Mouse (Mus musculus): ENCODE measurements around the gene Mybphl. TPM values are rescaled to one million over a fixed set of nuclear protein-coding genes. Genes with fewer than 3 reads are reported as not detected.

Gene Mybphl
- not detected for total RNA-seq (2018; cell fraction: chromatin; rRNA removed)
- not detected for total RNA-seq (2018; cell fraction: cytosol; rRNA removed)
- not detected for total RNA-seq (2018; cell fraction: nucleus; rRNA removed)
- polyA plus RNA-seq (2018), result not detected in 3 replicates

DNA sequence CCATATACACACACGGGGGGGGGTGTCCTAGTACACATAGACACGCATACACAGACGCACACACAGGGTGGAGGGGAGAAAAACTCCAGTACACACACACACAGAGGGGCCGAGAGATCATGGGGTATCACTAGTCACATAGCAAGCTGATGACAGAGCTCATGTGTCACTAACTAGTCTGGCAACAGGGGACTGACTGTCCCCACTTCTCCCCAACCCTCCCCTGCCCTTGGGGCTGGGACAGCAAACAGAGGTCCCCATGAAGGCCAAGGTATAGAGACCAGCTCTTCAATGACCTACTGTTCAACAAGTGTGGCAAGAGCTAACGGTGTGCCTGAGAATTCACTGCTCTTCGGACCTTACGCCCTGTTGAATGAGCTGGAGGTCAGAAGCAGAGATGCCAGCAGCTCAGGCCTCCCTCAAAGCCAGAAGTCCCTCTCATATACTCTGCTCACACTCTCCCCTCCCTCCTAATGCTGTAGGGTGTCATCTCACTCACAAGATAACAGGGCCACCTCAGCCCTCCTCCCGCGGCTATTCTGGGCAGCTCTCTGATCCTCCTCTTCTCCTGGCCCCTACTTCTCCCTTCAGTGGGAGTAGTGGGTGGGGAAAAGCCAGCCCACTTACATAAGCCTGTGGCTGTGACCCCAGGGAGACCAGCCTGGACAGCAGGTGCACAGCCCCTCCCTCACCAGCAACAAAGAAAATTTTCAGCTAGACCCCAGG, at the start of gene Mybphl:
Gene Mybphl, plus strand, starts transcription at position 642 of the 726 bp plus-strand sequence.
- no peak within 1 kb of the TSS for H3K27ac ChIP-seq
- no peaks in the 10 kb centered on the region for H3K79me2 ChIP-seq (ENCODE audit: inconsistent target)
- WGBS (ENCODE audit: missing documents), result 84% methylated on average over 9 of the region's 9 CpGs
- H3K36me3 ChIP-seq (ENCODE audit: inconsistent target), result no peaks in the 10 kb centered on the region
- H3K4me3 ChIP-seq (ENCODE audit: inconsistent target), result no peak within 1 kb of the TSS

DNA sequence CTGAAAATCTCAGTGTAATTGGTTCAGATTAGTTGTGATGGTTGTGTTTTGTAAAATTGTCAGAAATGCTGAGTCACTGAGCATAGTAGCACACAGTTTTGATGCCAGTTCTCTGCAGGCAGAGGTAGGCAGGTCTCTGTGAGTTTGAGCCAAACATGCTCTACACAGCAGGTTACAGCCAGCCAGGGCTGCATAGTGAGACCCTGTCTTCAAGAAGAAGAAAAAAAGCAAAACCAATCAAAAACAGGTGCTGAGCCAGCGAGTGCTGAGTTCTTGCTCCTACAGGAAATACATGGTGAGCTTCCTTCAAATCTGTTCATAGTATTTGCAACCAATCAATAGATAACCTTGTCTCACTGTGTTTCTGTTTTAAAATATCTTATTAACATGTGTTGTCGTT, 46.2 kb upstream of the Mybphl start:
- 94% methylated on average over 2 of the region's 2 CpGs for WGBS (ENCODE audit: missing documents)
- Histone ChIP-seq H3K36me3 (ENCODE audit: inconsistent target) (no peaks in the 10 kb centered on the region), H3K4me3 (ENCODE audit: inconsistent target) (no peak overlapping the region), H3K27ac (no peak overlapping the region), H3K79me2 (ENCODE audit: inconsistent target) (no peaks in the 10 kb centered on the region)

DNA sequence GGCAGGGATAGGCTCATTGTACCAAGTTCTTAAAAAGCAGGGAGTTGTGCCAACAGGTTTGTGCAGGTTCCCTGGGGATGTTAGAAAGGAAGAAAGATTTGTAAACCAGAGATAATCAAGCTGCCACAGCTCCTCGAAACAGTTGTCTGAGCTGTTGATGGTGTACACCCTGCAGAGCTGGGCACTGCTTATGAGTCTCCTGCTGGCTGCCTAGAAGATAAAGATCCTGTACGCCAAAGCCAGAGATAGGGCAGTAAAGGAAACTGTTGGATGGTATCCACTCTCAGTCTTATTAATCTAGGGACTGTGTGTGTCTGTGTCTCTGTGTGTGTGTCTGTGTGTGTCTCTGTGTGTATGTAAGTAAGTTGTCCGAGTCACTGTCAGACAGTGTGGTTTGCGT, 43.0 kb upstream of the Mybphl start:
- Histone ChIP-seq H3K36me3 (ENCODE audit: inconsistent target) (no peaks in the 10 kb centered on the region), H3K27ac (no peak overlapping the region), H3K4me3 (ENCODE audit: inconsistent target) (no peak overlapping the region), H3K79me2 (ENCODE audit: inconsistent target) (no peaks in the 10 kb centered on the region)
- 93% methylated on average over 4 of the region's 4 CpGs for WGBS (ENCODE audit: missing documents)

DNA sequence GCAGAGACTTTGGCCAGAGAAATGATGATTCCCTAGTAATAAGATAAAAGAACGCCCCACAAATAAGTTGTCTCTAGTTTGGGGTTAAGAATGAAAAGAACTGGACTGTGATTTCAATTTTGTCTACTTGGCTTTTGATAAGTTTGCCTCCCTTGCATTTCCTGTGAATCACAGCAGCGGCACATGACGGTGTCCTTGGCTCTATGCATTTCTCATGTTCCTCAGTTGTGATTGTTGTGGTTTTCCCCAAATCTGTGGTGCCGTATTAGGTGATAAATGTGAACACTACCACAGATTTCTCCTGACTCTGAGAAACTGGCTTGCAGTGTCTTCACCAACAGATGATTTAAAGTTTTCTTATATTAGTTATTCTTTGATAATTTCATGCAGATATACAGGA, 42.6 kb upstream of the Mybphl start:
- Histone ChIP-seq H3K27ac (no peak overlapping the region), H3K4me3 (ENCODE audit: inconsistent target) (no peak overlapping the region), H3K79me2 (ENCODE audit: inconsistent target) (no peaks in the 10 kb centered on the region), H3K36me3 (ENCODE audit: inconsistent target) (no peaks in the 10 kb centered on the region)
- 74% methylated on average over 4 of the region's 4 CpGs for WGBS (ENCODE audit: missing documents)

DNA sequence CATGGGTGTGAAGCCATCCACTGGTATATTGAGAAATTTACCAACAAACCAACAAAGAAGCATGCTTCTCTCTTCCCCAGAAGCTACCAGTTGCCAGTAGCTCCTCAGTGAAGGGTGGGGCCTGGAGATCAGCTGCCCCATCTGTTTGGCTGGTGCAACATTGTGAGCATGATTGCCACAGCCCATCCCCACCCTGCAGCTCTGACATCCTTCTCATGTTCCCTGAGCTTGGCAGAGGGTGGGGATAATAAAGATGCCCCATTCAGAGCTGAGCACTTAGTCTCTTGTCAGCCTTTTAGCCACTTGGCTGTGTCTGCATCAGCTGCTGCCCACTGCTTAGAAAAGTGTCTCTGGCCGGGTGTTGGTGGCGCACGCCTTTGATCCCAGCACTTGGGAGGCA, 41.7 kb upstream of the Mybphl start:
- Histone ChIP-seq H3K4me3 (ENCODE audit: inconsistent target) (no peak overlapping the region), H3K79me2 (ENCODE audit: inconsistent target) (no peaks in the 10 kb centered on the region), H3K36me3 (ENCODE audit: inconsistent target) (no peaks in the 10 kb centered on the region), H3K27ac (no peak overlapping the region)
- WGBS (ENCODE audit: missing documents), result 90% methylated on average over 2 of the region's 3 CpGs

DNA sequence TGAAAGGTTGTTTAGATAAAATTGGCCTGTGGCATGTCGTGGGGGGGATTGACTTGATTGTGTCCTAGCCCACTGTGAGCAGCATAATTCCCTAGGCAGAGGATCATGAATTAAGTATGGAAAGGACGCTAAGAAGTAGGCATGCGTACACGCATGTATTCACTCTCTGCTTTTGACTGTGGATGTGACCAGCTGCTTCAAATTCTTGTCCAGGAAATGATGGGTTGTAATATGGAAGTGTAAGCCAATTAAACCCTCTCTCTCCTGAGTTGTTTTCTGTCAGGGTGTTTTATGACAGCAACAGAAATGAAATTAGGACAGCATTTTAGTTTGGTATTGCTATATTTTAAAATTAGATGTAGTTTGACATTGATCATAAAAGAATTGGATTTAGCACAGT, 39.9 kb upstream of the Mybphl start:
- Histone ChIP-seq H3K36me3 (ENCODE audit: inconsistent target) (no peaks in the 10 kb centered on the region), H3K27ac (no peak overlapping the region), H3K79me2 (ENCODE audit: inconsistent target) (no peaks in the 10 kb centered on the region), H3K4me3 (ENCODE audit: inconsistent target) (no peak overlapping the region)
- WGBS (ENCODE audit: missing documents), result 100% methylated on average over 4 of the region's 4 CpGs

DNA sequence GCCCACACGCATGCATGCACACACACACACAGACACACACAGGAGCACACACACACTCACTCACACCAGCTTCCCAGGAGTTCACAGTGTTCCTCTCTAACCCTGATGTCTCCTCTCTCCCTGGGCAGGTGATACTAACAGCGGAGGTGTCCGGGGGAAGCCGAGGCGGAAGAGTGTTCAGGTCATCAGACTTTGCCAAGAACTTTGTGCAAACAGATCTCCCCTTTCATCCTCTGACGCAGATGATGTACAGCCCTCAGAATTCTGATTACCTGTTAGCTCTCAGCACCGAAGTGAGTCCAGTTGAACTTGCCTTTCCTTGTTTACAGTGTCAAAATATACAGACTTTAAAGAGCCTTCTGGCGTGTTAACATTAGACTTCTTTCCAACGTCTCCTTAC, 39.2 kb upstream of the Mybphl start:
- Histone ChIP-seq H3K4me3 (ENCODE audit: inconsistent target) (no peak overlapping the region), H3K79me2 (ENCODE audit: inconsistent target) (no peaks in the 10 kb centered on the region), H3K27ac (no peak overlapping the region), H3K36me3 (ENCODE audit: inconsistent target) (no peaks in the 10 kb centered on the region)
- 96% methylated on average over 9 of the region's 9 CpGs for WGBS (ENCODE audit: missing documents)

DNA sequence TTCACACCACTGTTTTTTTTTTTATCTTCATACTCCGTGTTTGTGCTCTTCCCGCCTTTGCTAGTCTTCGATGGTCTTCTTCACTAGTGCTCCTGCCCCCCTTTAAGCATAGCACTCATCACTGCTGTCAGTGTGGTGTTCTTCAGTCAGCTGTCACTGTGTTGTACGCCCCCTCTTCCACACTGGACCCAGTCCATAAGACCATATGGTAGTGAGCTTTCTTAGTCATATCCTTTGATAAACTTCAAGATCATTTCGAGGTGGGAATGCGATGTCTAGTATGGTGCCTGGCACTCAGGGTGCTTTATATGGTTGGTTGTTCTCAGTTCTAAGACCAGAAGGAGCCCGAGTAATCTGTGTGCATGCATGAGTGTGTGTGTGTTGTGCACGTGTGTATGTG, 37.4 kb upstream of the Mybphl start:
- H3K36me3 ChIP-seq (ENCODE audit: inconsistent target), result no peaks in the 10 kb centered on the region
- H3K79me2 ChIP-seq (ENCODE audit: inconsistent target), result no peaks in the 10 kb centered on the region
- WGBS (ENCODE audit: missing documents), result 93% methylated on average over 8 of the region's 8 CpGs
- no peak overlapping the region for H3K4me3 ChIP-seq (ENCODE audit: inconsistent target)
- H3K27ac ChIP-seq, result no peak overlapping the region

DNA sequence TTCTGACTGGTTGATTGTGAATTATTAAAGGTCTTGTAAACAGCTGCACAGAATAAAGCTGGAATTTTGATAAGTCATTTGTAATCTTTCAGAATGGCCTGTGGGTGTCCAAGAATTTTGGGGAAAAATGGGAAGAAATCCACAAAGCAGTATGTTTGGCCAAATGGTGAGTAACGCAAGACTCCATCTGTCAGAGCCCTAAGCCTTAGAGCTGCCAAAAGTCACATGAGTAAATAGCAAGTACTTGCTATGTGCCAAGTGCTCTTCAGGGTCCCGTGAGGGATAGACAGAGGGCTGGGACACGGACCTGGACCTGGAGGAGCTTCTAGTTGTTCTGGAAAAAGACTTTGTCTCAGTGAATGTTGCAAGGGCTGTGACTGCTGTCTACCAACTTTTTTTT, 36.8 kb upstream of the Mybphl start:
- Histone ChIP-seq H3K4me3 (ENCODE audit: inconsistent target) (no peak overlapping the region), H3K36me3 (ENCODE audit: inconsistent target) (no peaks in the 10 kb centered on the region), H3K79me2 (ENCODE audit: inconsistent target) (no peaks in the 10 kb centered on the region), H3K27ac (no peak overlapping the region)
- WGBS (ENCODE audit: missing documents), result 96% methylated on average over 3 of the region's 3 CpGs

DNA sequence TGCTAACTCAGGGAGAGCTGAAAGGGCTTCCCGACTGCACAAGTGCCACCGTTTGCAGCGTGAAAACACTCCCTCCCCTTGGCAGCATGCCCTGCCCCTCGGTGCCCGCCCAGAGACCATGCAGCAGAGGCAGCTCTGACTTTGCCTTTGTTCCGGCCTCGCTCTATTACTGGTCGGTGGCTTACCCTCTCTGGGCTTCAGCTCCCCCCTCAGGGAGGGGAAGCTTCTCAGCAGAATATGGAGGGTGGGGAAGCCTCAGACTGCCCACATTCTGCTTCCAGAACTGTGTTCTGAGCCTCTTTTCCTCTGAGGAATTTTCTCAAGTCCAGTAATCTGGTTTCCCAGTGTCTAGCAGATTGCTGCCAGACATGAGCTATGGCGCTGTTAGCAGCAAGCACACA, 36.3 kb upstream of the Mybphl start:
- Histone ChIP-seq H3K36me3 (ENCODE audit: inconsistent target) (no peaks in the 10 kb centered on the region), H3K4me3 (ENCODE audit: inconsistent target) (no peak overlapping the region), H3K27ac (no peak overlapping the region), H3K79me2 (ENCODE audit: inconsistent target) (no peaks in the 10 kb centered on the region)
- 44% methylated on average over 9 of the region's 9 CpGs for WGBS (ENCODE audit: missing documents)

DNA sequence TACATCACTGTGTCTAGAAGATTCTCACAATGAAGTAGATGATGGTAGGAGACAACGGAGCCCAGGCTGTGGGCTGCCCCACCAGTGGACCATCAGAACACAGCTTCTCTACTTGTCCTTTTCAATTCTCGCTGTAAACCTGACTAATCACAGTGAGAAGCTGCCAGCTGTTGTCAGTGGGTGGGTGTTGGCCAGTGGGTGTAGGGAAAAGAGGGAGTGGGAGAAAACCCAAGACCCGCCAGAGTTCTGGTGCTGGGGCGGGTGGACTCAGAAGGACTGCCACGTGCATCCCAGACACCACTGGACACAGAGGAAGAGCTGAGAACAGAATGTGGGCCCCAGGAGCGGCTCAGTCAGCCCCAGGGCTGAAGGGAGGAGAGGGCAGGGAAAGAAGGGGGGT, 33.9 kb upstream of the Mybphl start:
- WGBS (ENCODE audit: missing documents), result 97% methylated on average over 3 of the region's 6 CpGs
- H3K27ac ChIP-seq, result no peak overlapping the region

DNA sequence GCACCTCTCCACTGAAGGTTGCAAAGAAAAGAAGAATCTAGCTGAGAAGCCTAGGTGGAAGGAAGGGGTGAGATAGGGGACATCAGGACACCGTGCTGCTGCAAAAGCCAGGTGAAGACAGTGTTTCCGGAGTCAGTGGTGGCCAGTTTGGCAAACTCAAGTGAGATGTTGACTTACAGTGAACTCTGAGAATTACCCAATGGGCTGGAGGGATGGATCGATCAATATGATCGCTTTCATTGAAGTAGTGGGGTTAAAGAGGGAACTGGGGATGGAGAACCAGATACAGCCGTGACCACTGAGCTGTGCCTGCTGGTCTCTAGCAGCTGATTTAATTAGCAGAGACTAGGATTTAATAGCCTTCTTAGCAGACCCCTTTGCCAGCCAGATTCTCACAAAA, 27.8 kb upstream of the Mybphl start:
- Histone ChIP-seq H3K36me3 (ENCODE audit: inconsistent target) (no peaks in the 10 kb centered on the region), H3K79me2 (ENCODE audit: inconsistent target) (no peaks in the 10 kb centered on the region), H3K27ac (no peak overlapping the region), H3K4me3 (ENCODE audit: inconsistent target) (no peak overlapping the region)
- 95% methylated on average over 5 of the region's 5 CpGs for WGBS (ENCODE audit: missing documents)

More for the DNA sequence above, 33.9 kb upstream of the Mybphl start:
- Histone ChIP-seq H3K79me2 (ENCODE audit: inconsistent target) (no peaks in the 10 kb centered on the region), H3K36me3 (ENCODE audit: inconsistent target) (no peaks in the 10 kb centered on the region), H3K4me3 (ENCODE audit: inconsistent target) (no peak overlapping the region)

DNA sequence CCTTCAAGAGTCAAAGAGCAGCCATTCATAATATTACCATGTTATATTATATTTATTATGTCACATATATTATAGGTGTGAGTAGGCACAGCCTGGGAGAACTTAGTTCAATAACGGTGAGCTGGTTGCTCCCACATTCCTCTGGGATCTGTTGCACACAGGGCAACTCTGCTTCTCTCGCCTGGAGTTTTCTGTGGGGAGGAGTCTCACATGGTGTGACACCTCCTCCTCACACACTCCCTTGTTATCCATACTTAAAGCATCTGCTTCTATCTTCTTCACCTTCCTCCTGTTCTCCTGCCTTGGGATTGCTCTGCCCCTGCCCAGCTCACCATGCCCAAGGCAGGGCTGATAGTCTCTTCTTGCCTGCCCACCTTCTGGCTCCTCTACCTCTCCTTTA, 23.7 kb upstream of the Mybphl start:
- H3K27ac ChIP-seq, result no peak overlapping the region
- no peaks in the 10 kb centered on the region for H3K79me2 ChIP-seq (ENCODE audit: inconsistent target)
- WGBS (ENCODE audit: missing documents), result 94% methylated on average over 2 of the region's 2 CpGs
- H3K4me3 ChIP-seq (ENCODE audit: inconsistent target), result no peak overlapping the region
- no peaks in the 10 kb centered on the region for H3K36me3 ChIP-seq (ENCODE audit: inconsistent target)

DNA sequence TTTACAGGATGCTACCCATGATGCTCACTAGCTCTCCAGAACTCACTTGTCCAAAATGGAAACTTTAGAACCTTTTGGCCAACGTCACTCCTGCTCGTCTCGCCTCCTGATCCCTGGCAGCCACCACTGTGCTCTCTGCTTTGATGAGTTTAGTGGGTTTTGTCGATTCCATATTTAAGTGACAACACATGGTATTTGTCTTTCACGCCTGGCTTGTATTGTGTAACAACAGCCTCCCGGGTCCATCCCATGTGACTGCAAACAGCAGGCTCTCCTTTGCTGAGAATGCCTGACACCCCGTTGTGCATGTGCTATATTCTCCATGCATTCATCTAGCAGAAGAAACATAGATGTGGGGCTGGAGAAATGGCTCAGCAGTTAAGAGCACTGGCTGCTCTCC, 22.5 kb upstream of the Mybphl start:
- Histone ChIP-seq H3K79me2 (ENCODE audit: inconsistent target) (no peaks in the 10 kb centered on the region), H3K36me3 (ENCODE audit: inconsistent target) (no peaks in the 10 kb centered on the region), H3K27ac (no peak overlapping the region), H3K4me3 (ENCODE audit: inconsistent target) (no peak overlapping the region)
- WGBS (ENCODE audit: missing documents), result 83% methylated on average over 5 of the region's 7 CpGs

DNA sequence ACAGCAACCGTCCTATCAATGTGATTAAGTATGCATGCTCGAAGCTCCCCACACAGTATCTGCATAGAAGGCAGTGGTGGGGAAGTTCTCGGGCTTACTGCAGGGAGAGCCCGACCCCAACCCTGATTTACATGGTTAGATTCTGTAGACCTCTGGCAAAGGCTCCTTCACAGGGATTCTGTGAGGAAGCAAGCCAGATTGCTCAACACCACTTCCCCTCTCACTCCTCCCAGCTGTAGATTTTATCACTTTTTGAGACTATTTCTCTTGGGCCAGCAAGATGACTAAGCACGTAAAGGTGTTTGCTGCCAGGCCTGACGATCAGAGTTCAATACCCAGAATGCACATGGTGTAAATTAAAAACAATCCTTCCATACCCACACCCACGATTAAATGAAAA, 18.9 kb upstream of the Mybphl start:
- H3K36me3 ChIP-seq (ENCODE audit: inconsistent target), result no peaks in the 10 kb centered on the region
- 33% methylated on average over 7 of the region's 7 CpGs for WGBS (ENCODE audit: missing documents)
- H3K79me2 ChIP-seq (ENCODE audit: inconsistent target), result no peaks in the 10 kb centered on the region
- H3K4me3 ChIP-seq (ENCODE audit: inconsistent target), result no peak overlapping the region
- H3K27ac ChIP-seq, result no peak overlapping the region

DNA sequence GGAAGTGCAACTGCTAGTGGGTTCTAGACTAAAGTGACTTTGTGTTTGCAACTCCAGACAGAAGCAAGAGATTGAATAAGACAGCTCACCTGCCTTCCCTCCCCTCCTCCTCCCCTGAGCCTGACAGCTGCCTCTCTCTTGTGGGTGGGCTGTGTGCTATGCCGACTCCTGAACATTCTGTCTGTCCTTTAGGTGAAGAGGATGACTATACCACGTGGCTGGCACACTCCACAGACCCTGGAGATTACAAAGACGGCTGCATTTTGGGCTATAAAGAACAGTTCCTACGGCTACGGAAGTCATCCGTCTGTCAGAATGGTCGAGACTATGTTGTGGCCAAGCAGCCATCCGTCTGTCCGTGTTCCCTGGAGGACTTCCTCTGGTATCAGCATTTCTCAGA, 16.3 kb upstream of the Mybphl start:
- H3K36me3 ChIP-seq (ENCODE audit: inconsistent target), result no peaks in the 10 kb centered on the region
- no peaks in the 10 kb centered on the region for H3K79me2 ChIP-seq (ENCODE audit: inconsistent target)
- WGBS (ENCODE audit: missing documents), result 84% methylated on average over 9 of the region's 9 CpGs
- no peak overlapping the region for H3K27ac ChIP-seq
- H3K4me3 ChIP-seq (ENCODE audit: inconsistent target), result no peak overlapping the region
